Mouse (Mus musculus) embryonic fibroblast, embryonic 13.5 days (primary cell): ENCODE measurements around the gene Lce3f. TPM values are rescaled to one million over a fixed set of nuclear protein-coding genes. Genes with fewer than 3 reads are reported as not detected.

Experiments used
- H3K27ac ChIP-seq: 2 replicates; pipeline ENCODE4 v1.5.1; 2012; ENCODE audit warnings: low read length, control low read depth, inconsistent platforms; ENCODE audit not compliant: insufficient read depth
- H3K4me1 ChIP-seq: 2 replicates; pipeline ENCODE4 v1.6.1; 2011; ENCODE audit warnings: low read length; ENCODE audit not compliant: control insufficient read depth, insufficient read depth
- H3K4me3 ChIP-seq: 2 replicates; pipeline ENCODE4 v1.5.1; 2011; ENCODE audit warnings: mild to moderate bottlenecking, control low read depth, low read length; ENCODE audit not compliant: insufficient read depth
- CTCF ChIP-seq: IDR thresholded peaks from 2 replicates; pipeline ENCODE4 v1.5.1; 2011; ENCODE audit warnings: mild to moderate bottlenecking, control low read depth, low read length, moderate library complexity, borderline replicate concordance; ENCODE audit not compliant: insufficient read depth
- POLR2A ChIP-seq: IDR thresholded peaks from 2 replicates; pipeline ENCODE4 v1.6.1; 2011; ENCODE audit warnings: low read depth, mild to moderate bottlenecking, control low read depth, low read length, moderate library complexity
- polyA plus RNA-seq: library from polyadenylated mRNA; stranded (reverse); fragments of >200 nt; gene quantifications from 2 replicates; pipeline ENCODE4 v1.2.4, GENCODE M21; 2011; ENCODE audit warnings: low read depth; ENCODE audit not compliant: missing spikeins, insufficient read length

Lce3f gene
- polyA plus RNA-seq, 1 experiment, result not detected

DNA sequence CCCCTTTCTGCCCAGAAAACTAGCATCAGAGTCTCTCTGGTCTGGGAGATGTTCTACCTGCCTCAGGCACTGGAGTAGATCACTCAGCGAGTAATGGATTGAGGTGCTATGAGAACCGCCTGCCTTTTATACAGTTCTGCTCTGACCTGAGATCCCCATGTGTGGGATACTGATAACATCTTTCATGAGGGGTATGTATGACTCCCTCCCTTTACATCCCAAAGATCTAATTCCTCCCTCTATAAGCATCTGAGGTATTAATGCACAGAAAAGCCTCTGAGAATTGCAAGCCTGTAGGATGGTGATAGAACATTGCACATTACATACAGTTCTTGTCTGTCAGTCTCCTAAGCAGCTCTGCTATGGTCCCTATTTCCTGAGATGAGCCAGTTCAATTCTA lies 26.9 kb downstream of the Lce3f start, which contains the start of gene Lce1m:
TSS of gene Lce1m (minus strand) at position 101 of the 400 bp plus-strand sequence.
- Histone ChIP-seq H3K4me3 (no peak within 1 kb of the TSS), H3K4me1 (peaks cover 18% of the 10 kb centered on the region; the same call in 1 of the 2 replicates), H3K27ac (no peak within 1 kb of the TSS)
- TF ChIP-seq POLR2A (no peak), CTCF (no peak)

DNA sequence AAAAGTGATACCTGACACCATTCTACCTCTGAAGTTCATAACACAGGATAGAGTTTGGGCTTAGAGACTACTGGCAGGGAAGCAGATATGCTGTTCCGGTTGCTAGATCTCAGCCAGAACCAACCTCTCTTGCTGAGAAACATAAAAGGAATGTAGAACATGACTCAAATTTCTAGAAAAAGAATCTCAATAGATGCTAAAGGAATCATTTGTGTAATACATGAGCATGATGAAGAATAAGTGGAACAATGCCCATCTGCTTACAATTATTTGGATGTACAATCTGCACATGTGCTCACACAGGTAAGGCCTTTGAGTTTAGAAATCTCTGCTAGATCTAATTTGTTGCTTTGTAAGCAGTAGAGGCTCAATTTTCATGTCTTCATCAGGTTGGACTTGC lies 29.1 kb downstream of the Lce3f start:
- TF ChIP-seq CTCF (no peak), POLR2A (no peak)
- Histone ChIP-seq H3K27ac (peak overlapping the region; percentile 84), H3K4me1 (peaks cover 16% of the 10 kb centered on the region), H3K4me3 (no peak overlapping the region)

DNA sequence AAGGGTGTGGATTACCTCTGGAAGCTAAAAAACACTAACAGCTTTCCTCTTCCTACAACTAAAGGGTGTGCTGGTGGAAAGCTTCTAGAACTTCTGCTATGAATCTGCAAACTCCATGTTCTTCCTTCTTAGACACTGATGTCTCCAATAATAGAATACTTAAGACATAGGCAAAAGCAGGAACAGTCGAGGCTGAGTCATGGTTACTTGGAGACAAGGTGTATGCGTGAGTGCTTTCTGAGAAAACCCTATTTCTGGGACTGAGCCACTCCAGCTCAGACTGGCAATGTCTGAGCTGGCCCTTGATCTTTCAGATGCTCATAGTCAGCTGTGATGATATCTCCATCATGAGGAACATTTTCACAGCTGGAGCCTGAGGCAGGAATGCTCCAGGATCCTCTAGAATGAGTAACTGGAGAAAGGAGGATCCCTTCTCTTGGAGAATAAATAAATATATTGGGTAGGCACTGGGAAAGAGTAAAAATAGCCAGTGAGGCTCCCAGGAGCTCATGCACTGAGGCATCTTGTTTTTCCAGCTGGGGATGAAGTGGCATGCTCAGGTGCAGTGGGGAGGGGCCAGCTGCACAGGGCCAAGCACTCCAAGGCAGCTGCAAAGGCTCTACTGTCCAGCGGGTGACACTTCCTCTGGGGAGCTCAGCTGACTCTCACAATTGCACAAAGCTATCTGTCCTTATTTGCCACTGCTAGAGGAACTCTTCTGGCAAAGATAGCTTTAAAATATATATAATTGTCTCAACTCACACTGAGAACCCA lies 31.6 kb downstream of the Lce3f start:
- H3K4me1 ChIP-seq, result peaks cover 16% of the 10 kb centered on the region
- H3K27ac ChIP-seq, result peak overlapping the region; percentile 8; the same call in 1 of the 2 replicates
- no peak overlapping the region for H3K4me3 ChIP-seq
- TF ChIP-seq CTCF, result no peak
- TF ChIP-seq POLR2A, result no peak

DNA sequence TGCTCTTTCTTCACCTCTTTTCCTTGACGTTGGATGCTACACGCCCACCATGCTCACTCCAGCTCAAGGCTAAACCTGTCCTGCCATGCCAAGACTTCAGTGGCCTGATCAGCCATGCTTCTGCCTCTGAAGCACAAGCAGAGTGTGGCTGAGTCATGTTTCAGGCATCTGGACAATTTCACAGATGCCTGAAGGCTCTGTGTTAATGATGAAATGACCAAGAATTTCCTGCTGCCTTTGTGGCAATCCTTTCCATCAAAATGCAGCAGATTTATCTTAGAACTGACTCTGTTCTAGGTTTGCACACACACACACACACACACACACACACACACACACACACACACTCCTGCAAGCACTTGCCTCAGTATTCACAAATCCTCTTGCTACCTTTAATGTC lies 33.5 kb downstream of the Lce3f start:
- Histone ChIP-seq H3K27ac (peak overlapping the region; percentile 80), H3K4me3 (no peak overlapping the region), H3K4me1 (peaks cover 16% of the 10 kb centered on the region)
- no peak for TF ChIP-seq POLR2A
- no peak for TF ChIP-seq CTCF

DNA sequence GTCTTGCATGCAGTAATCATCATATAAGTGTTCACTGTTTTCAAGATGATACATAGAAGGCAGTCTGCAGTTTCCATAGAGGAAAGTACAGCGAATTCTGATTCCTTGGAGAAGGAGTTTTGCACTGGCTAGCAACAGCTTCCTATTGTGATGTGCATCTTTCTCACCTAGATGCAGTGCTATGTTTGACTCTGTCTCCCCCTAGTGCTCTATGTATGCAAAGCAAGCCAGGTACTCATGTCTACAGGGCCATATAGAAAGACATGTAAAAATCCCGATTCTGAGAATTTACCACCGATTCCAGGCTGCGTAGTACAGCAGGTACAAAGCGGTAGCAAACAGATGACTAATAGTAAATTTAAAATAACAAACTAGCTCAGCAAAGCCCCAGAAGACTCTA lies 39.4 kb downstream of the Lce3f start:
- TF ChIP-seq CTCF (0 out of 2 replicates have a peak, but pooled peaks have one; percentile 15), POLR2A (no peak)
- Histone ChIP-seq H3K27ac (no peak overlapping the region), H3K4me1 (no peaks in the 10 kb centered on the region), H3K4me3 (no peak overlapping the region)

Other genes starting within 250 kb of the Lce3f start
- not detected in 2 replicates for gene Lce1g, start 239.9 kb upstream of the Lce3f start, polyA plus RNA-seq
- not detected in 2 replicates for gene Lce1h, start 227.2 kb upstream of the Lce3f start, polyA plus RNA-seq
- not detected in 2 replicates for gene Lce1i, start 213.3 kb upstream of the Lce3f start, polyA plus RNA-seq
- gene Lce1j, start 201.7 kb upstream of the Lce3f start, polyA plus RNA-seq, result not detected in 2 replicates
- not detected in 2 replicates for gene Lce1k, start 184.3 kb upstream of the Lce3f start, polyA plus RNA-seq
- gene Kprp, start 165.0 kb upstream of the Lce3f start, polyA plus RNA-seq, result not detected in 2 replicates
- gene Lce1l, start 140.9 kb upstream of the Lce3f start, polyA plus RNA-seq, result not detected in 2 replicates
- not detected in 2 replicates for gene 2310050C09Rik, start 122.0 kb upstream of the Lce3f start, polyA plus RNA-seq
- not detected in 2 replicates for gene Lce3a, start 66.0 kb upstream of the Lce3f start, polyA plus RNA-seq
- gene Lce3b, start 59.2 kb upstream of the Lce3f start, polyA plus RNA-seq, result not detected in 2 replicates
- gene Lce3c, start 47.7 kb upstream of the Lce3f start, polyA plus RNA-seq, result not detected in 2 replicates
- gene Lce3d, start 34.8 kb upstream of the Lce3f start, polyA plus RNA-seq, result not detected in 2 replicates
- not detected in 2 replicates for gene Lce3e, start 25.2 kb upstream of the Lce3f start, polyA plus RNA-seq
- 0.74 and 1.4 TPM in 2 replicates for gene Crct1, start 23.5 kb downstream of the Lce3f start, polyA plus RNA-seq
- not detected in 2 replicates for gene Lce1m, start 26.8 kb downstream of the Lce3f start, polyA plus RNA-seq
- not detected in 2 replicates for gene Gm4858, start 76.6 kb downstream of the Lce3f start, polyA plus RNA-seq
- not detected in 2 replicates for gene Crnn, start 152.6 kb downstream of the Lce3f start, polyA plus RNA-seq
- gene Flg2, start 205.1 kb downstream of the Lce3f start, polyA plus RNA-seq, result not detected in 2 replicates